Mouse (Mus musculus) kidney, embryonic 14.5 days (tissue): ENCODE measurements at regions not wholly inside any gene's neighbourhood (a gene's known extent, or its start where the extent isn't known, plus 50 kb on each side); places are given as distances from the start of the nearest gene placed in this dataset.

Experiments used
- ATAC-seq: fragments of 200-750 bp; cut with Nextera tagmentation; 2 replicates; pipeline ENCODE4 v1.8.0; 2017; ENCODE audit warnings: moderate number of reproducible peaks, mild to moderate bottlenecking, moderate TSS enrichment, moderate library complexity; ENCODE audit not compliant: low FRiP score, low TSS enrichment
- H3K27ac ChIP-seq: fragments of 300-500 bp; sonication (generic); 2 replicates; pipeline ENCODE4 v1.5.1; 2014; ENCODE audit warnings: low read depth, mild to moderate bottlenecking, low read length, moderate library complexity, mixed read lengths
- H3K27me3 ChIP-seq: fragments of 300-500 bp; sonication (generic); 2 replicates; pipeline ENCODE4 v1.6.1; 2014; ENCODE audit warnings: mild to moderate bottlenecking, low read length; ENCODE audit not compliant: control insufficient read depth, insufficient read depth
- H3K36me3 ChIP-seq: fragments of 300-500 bp; sonication (generic); 2 replicates; pipeline ENCODE4 v1.6.1; 2014; ENCODE audit warnings: low read length, mixed read lengths; ENCODE audit not compliant: control insufficient read depth, insufficient read depth
- H3K4me1 ChIP-seq: fragments of 300-500 bp; sonication (generic); 2 replicates; pipeline ENCODE4 v1.6.1; 2014; ENCODE audit warnings: low read length, mixed read lengths; ENCODE audit not compliant: control insufficient read depth, insufficient read depth
- H3K4me2 ChIP-seq: fragments of 300-500 bp; sonication (generic); replicated peaks from 2 replicates; pipeline ENCODE4 v1.6.1; 2014; ENCODE audit warnings: low read depth, mild to moderate bottlenecking, low read length
- H3K4me3 ChIP-seq: fragments of 300-500 bp; sonication (generic); 2 replicates; pipeline ENCODE4 v1.5.1; 2014; ENCODE audit warnings: mild to moderate bottlenecking, low read length
- H3K9ac ChIP-seq: fragments of 300-500 bp; sonication (generic); 2 replicates; pipeline ENCODE4 v1.6.1; 2014; ENCODE audit warnings: low read depth, mild to moderate bottlenecking, low read length, moderate library complexity
- H3K9me3 ChIP-seq: fragments of 300-500 bp; sonication (generic); 2 replicates; pipeline ENCODE4 v1.6.1; 2016; ENCODE audit warnings: low read length; ENCODE audit not compliant: control insufficient read depth
- WGBS: fragments of 180-500 bp; shearing (Covaris S2); extraction: QIAGEN DNeasy Blood & Tissue Kit; methylation state at CpG from one replicate; pipeline ENCODE4 v1.1.7; 2014; 5-methylcytosine and 5-hydroxymethylcytosine counted together

- 78% methylated on average over 1 of the region's 1 CpGs for WGBS
- Histone ChIP-seq H3K4me1 (no peaks in the 10 kb centered on the region), H3K27me3 (no peaks in the 10 kb centered on the region), H3K9ac (no peak overlapping the region), H3K4me2 (no peak overlapping the region), H3K4me3 (no peak overlapping the region), H3K9me3 (no peaks in the 10 kb centered on the region), H3K27ac (no peak overlapping the region), H3K36me3 (no peaks in the 10 kb centered on the region)
- no peak for ATAC-seq
Observed at GRCm38 (mm10) chr9:79233751-79234150, 484.9 kb downstream of the Col12a1 start.

- H3K9ac ChIP-seq: no peak overlapping the region
- WGBS: 82% methylated on average over 13 of the region's 13 CpGs
- H3K27ac ChIP-seq: no peak overlapping the region
- H3K9me3 ChIP-seq: no peaks in the 10 kb centered on the region
- H3K4me1 ChIP-seq: no peaks in the 10 kb centered on the region
- ATAC-seq: no peak
- no peaks in the 10 kb centered on the region for H3K36me3 ChIP-seq
- no peaks in the 10 kb centered on the region for H3K27me3 ChIP-seq
- H3K4me3 ChIP-seq: no peak overlapping the region
- H3K4me2 ChIP-seq: no peak overlapping the region
Observed at GRCm38 (mm10) chr9:79269646-79270213, 448.9 kb downstream of the Col12a1 start.

- H3K4me2 ChIP-seq: no peak overlapping the region
- H3K4me3 ChIP-seq: no peak overlapping the region
- WGBS: 76% methylated on average over 2 of the region's 2 CpGs
- no peaks in the 10 kb centered on the region for H3K9me3 ChIP-seq
- H3K27me3 ChIP-seq: no peaks in the 10 kb centered on the region
- H3K27ac ChIP-seq: no peak overlapping the region
- no peak for ATAC-seq
- H3K9ac ChIP-seq: no peak overlapping the region
- no peaks in the 10 kb centered on the region for H3K36me3 ChIP-seq
- no peaks in the 10 kb centered on the region for H3K4me1 ChIP-seq
Observed at GRCm38 (mm10) chr9:79270256-79270655, 448.4 kb downstream of the Col12a1 start.

GRCm38 (mm10) chr9:79287849-79288248 is 430.8 kb downstream of the Col12a1 start:
- 91% methylated on average over 3 of the region's 3 CpGs for WGBS

GRCm38 (mm10) chr9:79295306-79295705 is 423.3 kb downstream of the Col12a1 start:
- Histone ChIP-seq H3K4me3 (no peak overlapping the region), H3K36me3 (no peaks in the 10 kb centered on the region), H3K4me1 (no peaks in the 10 kb centered on the region), H3K4me2 (no peak overlapping the region), H3K9ac (no peak overlapping the region), H3K9me3 (no peaks in the 10 kb centered on the region), H3K27me3 (no peaks in the 10 kb centered on the region), H3K27ac (no peak overlapping the region)
- 78% methylated on average over 3 of the region's 3 CpGs for WGBS
- no peak for ATAC-seq

More at GRCm38 (mm10) chr9:79287849-79288248, 430.8 kb downstream of the Col12a1 start:
- H3K4me2 ChIP-seq: no peak overlapping the region
- no peaks in the 10 kb centered on the region for H3K36me3 ChIP-seq
- no peak overlapping the region for H3K27ac ChIP-seq
- H3K9me3 ChIP-seq: no peaks in the 10 kb centered on the region
- no peak for ATAC-seq
- H3K9ac ChIP-seq: no peak overlapping the region
- H3K4me3 ChIP-seq: no peak overlapping the region
- H3K4me1 ChIP-seq: no peaks in the 10 kb centered on the region
- H3K27me3 ChIP-seq: no peaks in the 10 kb centered on the region

GRCm38 (mm10) chr9:79301580-79301979 is 417.1 kb downstream of the Col12a1 start:
- ATAC-seq: no peak
- no peak overlapping the region for H3K4me2 ChIP-seq
- no peaks in the 10 kb centered on the region for H3K36me3 ChIP-seq
- no peak overlapping the region for H3K9ac ChIP-seq
- H3K9me3 ChIP-seq: no peaks in the 10 kb centered on the region
- no peaks in the 10 kb centered on the region for H3K27me3 ChIP-seq
- WGBS: 78% methylated on average over 3 of the region's 3 CpGs
- H3K4me1 ChIP-seq: no peaks in the 10 kb centered on the region
- no peak overlapping the region for H3K27ac ChIP-seq
- no peak overlapping the region for H3K4me3 ChIP-seq

- Histone ChIP-seq H3K4me2 (no peak overlapping the region), H3K9ac (no peak overlapping the region), H3K4me1 (no peaks in the 10 kb centered on the region), H3K4me3 (no peak overlapping the region), H3K9me3 (no peaks in the 10 kb centered on the region), H3K36me3 (no peaks in the 10 kb centered on the region), H3K27me3 (no peaks in the 10 kb centered on the region), H3K27ac (no peak overlapping the region)
- WGBS: 54% methylated on average over 3 of the region's 3 CpGs
- ATAC-seq: no peak
Observed at GRCm38 (mm10) chr9:79310591-79310990, 408.0 kb downstream of the Col12a1 start.

- Histone ChIP-seq H3K27me3 (no peaks in the 10 kb centered on the region), H3K4me3 (no peak overlapping the region), H3K4me2 (no peak overlapping the region), H3K9ac (no peak overlapping the region), H3K27ac (no peak overlapping the region), H3K36me3 (no peaks in the 10 kb centered on the region), H3K9me3 (no peaks in the 10 kb centered on the region), H3K4me1 (no peaks in the 10 kb centered on the region)
- ATAC-seq: no peak
Observed at GRCm38 (mm10) chr9:79317411-79317810, 401.2 kb downstream of the Col12a1 start.

- H3K36me3 ChIP-seq: no peaks in the 10 kb centered on the region
- no peaks in the 10 kb centered on the region for H3K27me3 ChIP-seq
- 91% methylated on average over 15 of the region's 15 CpGs for WGBS
- ATAC-seq: no peak
- H3K27ac ChIP-seq: no peak overlapping the region
- no peaks in the 10 kb centered on the region for H3K4me1 ChIP-seq
- no peak overlapping the region for H3K4me2 ChIP-seq
- H3K9me3 ChIP-seq: no peaks in the 10 kb centered on the region
- H3K9ac ChIP-seq: no peak overlapping the region
- no peak overlapping the region for H3K4me3 ChIP-seq
Observed at GRCm38 (mm10) chr9:79346371-79347096, 372.1 kb downstream of the Col12a1 start.
